ENCODE assay signal across 22 mouse cellular contexts in genomic region chr1:184536311-184537200, GRCm38 (mm10).
DNase-seq lines count a peak whose midpoint lies in the region; ATAC-seq and TF ChIP-seq lines count a peak whose summit lies in the region.
"Had no signal": no experiment of that assay in that cellular context is flagged by ENCODE, and none has a peak within 500 bp of the region (broad histone marks: within the 10 kb centered on the region; RNA-seq: fewer than 3 reads in every experiment).

No protein-coding gene starts in this region.

- H3K36me3 ChIP-seq in liver, adult 2 months (ENCODE audit: control insufficient read depth, insufficient read depth, low read length): no peaks in the 10 kb centered on the region
- H3K36me3 ChIP-seq in C2C12 (ENCODE audit: control insufficient read depth, insufficient read depth): no peaks in the 10 kb centered on the region
- H3K36me3 ChIP-seq: embryonic facial prominence, embryonic 12.5 days; heart, embryonic 13.5 days; liver, embryonic 13.5 days; neural tube, embryonic 13.5 days had no signal

- no peak overlapping the region for H3K27ac ChIP-seq in liver, adult 2 months (replicated peaks; ENCODE audit: insufficient read depth, low read depth, low read length)
- H3K27ac ChIP-seq: embryonic facial prominence, embryonic 12.5 days; heart, embryonic 13.5 days; hindbrain, postnatal 0 days; kidney, postnatal 0 days; layer of hippocampus, adult 2 months; liver, embryonic 13.5 days; neural tube, embryonic 13.5 days had no signal

- no peaks in the 10 kb centered on the region for H3K4me1 ChIP-seq in liver, adult 2 months (ENCODE audit: control insufficient read depth, insufficient read depth, low read length)
- H3K4me1 ChIP-seq: embryonic facial prominence, embryonic 12.5 days; heart, embryonic 13.5 days; liver, embryonic 13.5 days; neural tube, embryonic 13.5 days had no signal

- peak; percentile 41 for DNase-seq in liver, adult 2 months (ENCODE audit: extremely low read depth, low read depth, low spot score)
- no peak for DNase-seq in liver
- peak; percentile 23 for DNase-seq in c-Kit-positive CD71-negative TER-119-negative erythroid progenitor cells, embryonic 14.5 days (ENCODE audit: low read depth)
- DNase-seq in embryo, embryonic 9.5 days (ENCODE audit: extremely low spot score): no peak
- DNase-seq in thymus, postnatal 0 days (ENCODE audit: low spot score): no peak
- DNase-seq: B cell, adult 2 months; cerebellum, adult 11 months; cerebellum, postnatal 14 days; heart, postnatal 36 days; kidney, adult 11 months; liver, embryonic 13.5 days; thymus, postnatal 4 days had no signal

- no peaks in the 10 kb centered on the region for H3K27me3 ChIP-seq in liver, adult 2 months (ENCODE audit: control insufficient read depth, insufficient read depth, low read length)
- no peaks in the 10 kb centered on the region for H3K27me3 ChIP-seq in C2C12 (ENCODE audit: control insufficient read depth, insufficient read depth, insufficient read length)
- H3K27me3 ChIP-seq: embryonic facial prominence, embryonic 12.5 days; liver, embryonic 13.5 days; neural tube, embryonic 13.5 days had no signal

- 75% methylated on average over 11 of the region's 11 CpGs for WGBS in liver, adult 2 months

- no peak overlapping the region for H3ac ChIP-seq in C2C12 (ENCODE audit: control insufficient read depth, insufficient read length, low read depth)

- H3K79me3 ChIP-seq in C2C12 (ENCODE audit: low read depth): no peaks in the 10 kb centered on the region

- H3K4me3 ChIP-seq in liver, adult 2 months (ENCODE audit: insufficient read depth, low read depth, low read length): no peak overlapping the region
- no peak overlapping the region for H3K4me3 ChIP-seq in C2C12 (ENCODE audit: insufficient read depth, poor library complexity, severe bottlenecking)
- H3K4me3 ChIP-seq: embryonic facial prominence, embryonic 12.5 days; heart, embryonic 13.5 days; layer of hippocampus, adult 2 months; liver, embryonic 13.5 days; megakaryocyte, embryonic 14.5 days; neural tube, embryonic 13.5 days had no signal

- peak; percentile 83 for ATAC-seq in megakaryocyte progenitor cell, adult 5-6 weeks (replicated peaks; ENCODE audit: poor library complexity)
- ATAC-seq in erythroid progenitor cell, adult 5-6 weeks (replicated peaks; ENCODE audit: low FRiP score, poor library complexity, severe bottlenecking): no peak
- ATAC-seq: hindbrain, postnatal 0 days had no signal

- H3K9ac ChIP-seq in liver, adult 2 months (ENCODE audit: low read depth, low read length): no peak overlapping the region
- H3K9ac ChIP-seq: embryonic facial prominence, embryonic 12.5 days; heart, embryonic 13.5 days; liver, embryonic 13.5 days; neural tube, embryonic 13.5 days had no signal

- H3K79me2 ChIP-seq in liver, adult 2 months (ENCODE audit: control insufficient read depth, insufficient read depth, low read length): no peaks in the 10 kb centered on the region
- H3K79me2 ChIP-seq in C2C12 (ENCODE audit: control insufficient read depth, insufficient read depth): no peaks in the 10 kb centered on the region

- no peak for TF ChIP-seq POLR2A in liver, adult 2 months (IDR thresholded peaks at IDR 0.05; ENCODE audit: extremely low read depth, insufficient read depth, low read length)

- no peak for TF ChIP-seq CTCF in liver, adult 2 months (IDR thresholded peaks at IDR 0.05; ENCODE audit: low read depth, low read length)
- TF ChIP-seq CTCF in C2C12 (IDR thresholded peaks at IDR 0.05; ENCODE audit: control insufficient read depth, insufficient read depth, insufficient read length): no peak

TF ChIP-seq in C2C12, 6 proteins besides CTCF, POLR2A, EP300 and RAD21:
- peak; percentile 39 for TF ChIP-seq CEBPB (IDR thresholded peaks at IDR 0.05; ENCODE audit: low read depth)
- TF ChIP-seq FOSL1 (IDR thresholded peaks at IDR 0.05; ENCODE audit: insufficient read depth, low read length, poor library complexity, severe bottlenecking): no peak

Comparison
In these comparisons a context has a peak if more than half of its experiments do, and no peak if none do; other contexts are left out.
1. DNase-seq: peak in liver, adult 2 months (single experiment) and c-Kit-positive CD71-negative TER-119-negative erythroid progenitor cells, embryonic 14.5 days (single experiment); none in liver (single experiment), embryo, embryonic 9.5 days (single experiment) and thymus, postnatal 0 days (single experiment).